Mouse (Mus musculus) CH12.LX (cell line): Measurements from ENCODE around the gene Mbd6. TPM values are rescaled to one million over a fixed set of nuclear protein-coding genes. Genes with fewer than 3 reads are reported as not detected.

Experiments
- DNase-seq: peaks from one replicate; pipeline ENCODE4 v3.0.0-alpha.2; 2013; ENCODE audit errors: extremely low read depth
- H3K27ac ChIP-seq: 2 replicates; pipeline ENCODE4 v1.5.1; 2012; ENCODE audit warnings: low read depth, mild to moderate bottlenecking, control low read depth, moderate library complexity; ENCODE audit not compliant: insufficient read depth
- H3K27me3 ChIP-seq: replicated peaks from 2 replicates; pipeline ENCODE3; 2012; ENCODE audit warnings: inconsistent platforms
- H3K36me3 ChIP-seq, 2 experiments: replicated peaks in 1 of 2; 2 replicates each; pipeline versions ENCODE3 to v1.6.1; 2012; ENCODE audit warnings: inconsistent platforms in 1 of 2, low read length in 1 of 2, mild to moderate bottlenecking in 1 of 2, mixed read lengths in 1 of 2, moderate library complexity in 1 of 2; ENCODE audit not compliant: control insufficient read depth in 1 of 2, insufficient read depth in 1 of 2
- H3K4me1 ChIP-seq, 2 experiments: 2 replicates each; pipeline ENCODE4 v1.6.1; 2012; ENCODE audit warnings: inconsistent platforms in 1 of 2, moderate library complexity in 1 of 2; ENCODE audit not compliant: insufficient read depth in 2 of 2, control insufficient read depth in 1 of 2
- H3K4me2 ChIP-seq: 2 replicates; pipeline ENCODE4 v1.6.1; 2012; ENCODE audit warnings: low read depth, mild to moderate bottlenecking, control low read depth; ENCODE audit not compliant: poor library complexity, insufficient read depth, severe bottlenecking
- H3K4me3 ChIP-seq, 3 experiments: fragments of 150-350 bp in 1 of 3; sonication (generic) in 1 of 3; replicated peaks in 1 of 3; 2 replicates each; pipeline versions ENCODE3 to v1.5.1; 2011 to 2012; ENCODE audit warnings: low read depth in 2 of 3, low read length in 2 of 3, mild to moderate bottlenecking in 2 of 3, moderate library complexity in 2 of 3, control low read depth in 1 of 3, improper control_type of control experiment in 1 of 3, inconsistent platforms in 1 of 3, mixed read lengths in 1 of 3; ENCODE audit not compliant: poor library complexity in 1 of 3
- H3K79me2 ChIP-seq: replicated peaks from 2 replicates; pipeline ENCODE4 v1.6.1; 2012; ENCODE audit warnings: mild to moderate bottlenecking, moderate library complexity; ENCODE audit not compliant: control insufficient read depth, poor library complexity, insufficient read depth, severe bottlenecking; ENCODE audit errors: extremely low read depth
- H3K9ac ChIP-seq: 2 replicates; pipeline ENCODE4 v1.6.1; 2012; ENCODE audit warnings: low read depth, mild to moderate bottlenecking, control low read depth, moderate library complexity; ENCODE audit not compliant: insufficient read depth
- H3K9me3 ChIP-seq: replicated peaks from 2 replicates; pipeline ENCODE3; 2012; ENCODE audit warnings: low read length, inconsistent platforms, mixed read lengths
- BHLHE40 ChIP-seq: IDR thresholded peaks from 2 replicates; pipeline ENCODE4 v1.6.1; 2011; ENCODE audit warnings: mild to moderate bottlenecking, low read depth, low read length, improper control_type of control experiment
- CHD1 ChIP-seq: IDR thresholded peaks from 2 replicates; pipeline ENCODE4 v1.6.1; 2012; ENCODE audit warnings: low read depth, low read length, improper control_type of control experiment, inconsistent platforms
- CHD2 ChIP-seq: IDR thresholded peaks from 2 replicates; pipeline ENCODE4 v1.6.1; 2011; ENCODE audit warnings: low read length, improper control_type of control experiment
- CTCF ChIP-seq, 2 experiments: IDR thresholded peaks in 1 of 2; conservative IDR thresholded peaks in 1 of 2; 2 replicates each; pipeline ENCODE4 v1.5.1; 2011 to 2012; ENCODE audit warnings: low read depth in 2 of 2, low read length in 2 of 2, improper control_type of control experiment in 1 of 2, inconsistent platforms in 1 of 2, mild to moderate bottlenecking in 1 of 2, moderate library complexity in 1 of 2
- E2F4 ChIP-seq: IDR thresholded peaks from 2 replicates; pipeline ENCODE4 v1.6.1; 2011; ENCODE audit warnings: low read depth, low read length, improper control_type of control experiment; ENCODE audit not compliant: insufficient replicate concordance
- ELF1 ChIP-seq: IDR thresholded peaks from 2 replicates; pipeline ENCODE4 v1.6.1; 2014; ENCODE audit warnings: low read depth, mild to moderate bottlenecking, inconsistent platforms, low read length, improper control_type of control experiment
- EP300 ChIP-seq: IDR thresholded peaks from 2 replicates; pipeline ENCODE4 v1.6.1; 2011; ENCODE audit warnings: low read length, improper control_type of control experiment
- ETS1 ChIP-seq: conservative IDR thresholded peaks from 2 replicates; pipeline ENCODE4 v1.6.1; 2012; ENCODE audit warnings: low read depth, mild to moderate bottlenecking, inconsistent platforms, low read length, improper control_type of control experiment, moderate library complexity
- GABPA ChIP-seq: IDR thresholded peaks from 2 replicates; pipeline ENCODE4 v1.6.1; 2012; ENCODE audit warnings: low read depth, low read length, improper control_type of control experiment, inconsistent platforms; ENCODE audit not compliant: insufficient replicate concordance
- HCFC1 ChIP-seq: IDR thresholded peaks from 2 replicates; pipeline ENCODE4 v1.6.1; 2012; ENCODE audit warnings: low read depth, mild to moderate bottlenecking, inconsistent platforms, low read length, improper control_type of control experiment
- IRF4 ChIP-seq: IDR thresholded peaks from 2 replicates; pipeline ENCODE4 v1.6.1; 2014; ENCODE audit warnings: low read depth, mild to moderate bottlenecking, inconsistent platforms, low read length, improper control_type of control experiment
- JUN ChIP-seq: IDR thresholded peaks from 2 replicates; pipeline ENCODE4 v1.6.1; 2011; ENCODE audit warnings: low read depth, mild to moderate bottlenecking, low read length, improper control_type of control experiment, moderate library complexity; ENCODE audit not compliant: insufficient read depth
- JUND ChIP-seq: conservative IDR thresholded peaks from 2 replicates; pipeline ENCODE4 v1.6.1; 2011; ENCODE audit warnings: low read depth, low read length, improper control_type of control experiment
- KAT2A ChIP-seq: IDR thresholded peaks from 2 replicates; pipeline ENCODE4 v1.6.1; 2012; ENCODE audit warnings: low read length, improper control_type of control experiment, inconsistent platforms; ENCODE audit not compliant: insufficient replicate concordance
- MAFK ChIP-seq: IDR thresholded peaks from 2 replicates; pipeline ENCODE4 v1.6.1; 2011; ENCODE audit warnings: low read length, improper control_type of control experiment; ENCODE audit not compliant: insufficient replicate concordance
- MAX ChIP-seq: IDR thresholded peaks from 2 replicates; pipeline ENCODE4 v1.6.1; 2011; ENCODE audit warnings: low read length, improper control_type of control experiment
- MAZ ChIP-seq: IDR thresholded peaks from 2 replicates; pipeline ENCODE4 v1.6.1; 2012; ENCODE audit warnings: low read depth, mild to moderate bottlenecking, inconsistent platforms, low read length, improper control_type of control experiment, moderate library complexity
- MEF2A ChIP-seq: IDR thresholded peaks from 2 replicates; pipeline ENCODE4 v1.6.1; 2014; ENCODE audit warnings: low read depth, mild to moderate bottlenecking, inconsistent platforms, low read length, improper control_type of control experiment, borderline replicate concordance
- MXI1 ChIP-seq: IDR thresholded peaks from 2 replicates; pipeline ENCODE4 v1.6.1; 2011; ENCODE audit warnings: mild to moderate bottlenecking, low read depth, low read length, improper control_type of control experiment
- MYC ChIP-seq: IDR thresholded peaks from 2 replicates; pipeline ENCODE4 v1.6.1; 2011; ENCODE audit warnings: low read depth, mild to moderate bottlenecking, improper control_type of control experiment, low read length
- NELFE ChIP-seq: IDR thresholded peaks from 2 replicates; pipeline ENCODE4 v1.6.1; 2011; ENCODE audit warnings: low read depth, low read length, improper control_type of control experiment
- NRF1 ChIP-seq: IDR thresholded peaks from 2 replicates; pipeline ENCODE4 v1.6.1; 2014; ENCODE audit warnings: low read depth, mild to moderate bottlenecking, inconsistent platforms, low read length, improper control_type of control experiment, moderate library complexity
- PAX5 ChIP-seq: IDR thresholded peaks from 2 replicates; pipeline ENCODE4 v1.6.1; 2012; ENCODE audit warnings: low read length, inconsistent platforms, mixed read lengths
- POLR2A ChIP-seq: IDR thresholded peaks from 2 replicates; pipeline ENCODE4 v1.6.1; 2011; ENCODE audit warnings: low read depth, mild to moderate bottlenecking, improper control_type of control experiment, low read length
- POLR2AphosphoS2 ChIP-seq: IDR thresholded peaks from 2 replicates; pipeline ENCODE4 v1.6.1; 2011; ENCODE audit warnings: low read depth, low read length, improper control_type of control experiment
- RAD21 ChIP-seq: IDR thresholded peaks from 2 replicates; pipeline ENCODE4 v1.6.1; 2011; ENCODE audit warnings: low read depth, mild to moderate bottlenecking, low read length, improper control_type of control experiment, moderate library complexity
- RCOR1 ChIP-seq: conservative IDR thresholded peaks from 2 replicates; pipeline ENCODE4 v1.6.1; 2012; ENCODE audit warnings: low read depth, mild to moderate bottlenecking, inconsistent platforms, low read length, improper control_type of control experiment
- SIN3A ChIP-seq: IDR thresholded peaks from 2 replicates; pipeline ENCODE4 v1.6.1; 2012; ENCODE audit warnings: low read length, improper control_type of control experiment, inconsistent platforms
- SMC3 ChIP-seq: IDR thresholded peaks from 2 replicates; pipeline ENCODE4 v1.6.1; 2011; ENCODE audit warnings: low read depth, low read length, improper control_type of control experiment
- TBP ChIP-seq: conservative IDR thresholded peaks from 2 replicates; pipeline ENCODE4 v1.6.1; 2011; ENCODE audit warnings: low read depth, low read length, improper control_type of control experiment
- TCF12 ChIP-seq: IDR thresholded peaks from 2 replicates; pipeline ENCODE4 v1.6.1; 2014; ENCODE audit warnings: low read depth, mild to moderate bottlenecking, inconsistent platforms, low read length, improper control_type of control experiment
- UBTF ChIP-seq: IDR thresholded peaks from 2 replicates; pipeline ENCODE4 v1.6.1; 2012; ENCODE audit warnings: low read depth, mild to moderate bottlenecking, inconsistent platforms, low read length, improper control_type of control experiment, moderate library complexity
- USF1 ChIP-seq: IDR thresholded peaks from 2 replicates; pipeline ENCODE4 v1.6.1; 2014; ENCODE audit warnings: low read depth, mild to moderate bottlenecking, inconsistent platforms, low read length, improper control_type of control experiment
- USF2 ChIP-seq: conservative IDR thresholded peaks from 2 replicates; pipeline ENCODE4 v1.6.1; 2011; ENCODE audit warnings: low read depth, low read length, improper control_type of control experiment
- ZC3H11A ChIP-seq: IDR thresholded peaks from 2 replicates; pipeline ENCODE4 v1.6.1; 2012; ENCODE audit warnings: low read depth, mild to moderate bottlenecking, inconsistent platforms, low read length, improper control_type of control experiment
- ZKSCAN1 ChIP-seq: IDR thresholded peaks from 2 replicates; pipeline ENCODE4 v1.6.1; 2012; ENCODE audit warnings: low read depth, inconsistent platforms, low read length, improper control_type of control experiment, borderline replicate concordance
- ZMIZ1 ChIP-seq: IDR thresholded peaks from 2 replicates; pipeline ENCODE4 v1.6.1; 2012; ENCODE audit warnings: low read depth, mild to moderate bottlenecking, inconsistent platforms, low read length, improper control_type of control experiment
- ZNF384 ChIP-seq: IDR thresholded peaks from 2 replicates; pipeline ENCODE4 v1.6.1; 2012; ENCODE audit warnings: low read depth, low read length, improper control_type of control experiment, inconsistent platforms
- dilution Hi-C: fragments of 300-500 bp; cut with MboI; formaldehyde crosslinking; loops from 2 replicates; pipeline ENCODE4 v1.14.3; 2020; ENCODE audit warnings: low sequenced_read_pairs; ENCODE audit not compliant: extremely low pct_unique_long_range_greater_than_20kb, extremely low pct_ligation_motif_present
- in situ Hi-C: fragments of 300-500 bp; cut with MboI; formaldehyde crosslinking; loops from 3 replicates; pipeline ENCODE4 v1.14.3; 2019; ENCODE audit warnings: low sequenced_read_pairs, low pct_ligation_motif_present, low pct_unique_long_range_greater_than_20kb, mixed read lengths
- polyA plus RNA-seq: library from polyadenylated mRNA; unstranded; fragments of >175 nt; gene quantifications from 2 replicates; pipeline ENCODE4 v1.2.1, GENCODE M21; 2012; ENCODE audit warnings: low read depth; ENCODE audit not compliant: insufficient read length
- total RNA-seq, 2 experiments: library from RNA; depleted of rRNA; stranded (reverse); fragments of 300-350 nt in 1 of 2; fragments of >200 nt in 1 of 2; gene quantifications; 2 replicates each; pipeline ENCODE4 v1.2.3; 2012 to 2014

The Mbd6 gene
- total and polyA plus RNA-seq, 3 experiments: 0.74 to 16.5 (median 2.7) TPM

- DNase-seq: peak; percentile 53
- in situ Hi-C loops (loop anchor here (5.0 kb wide), 1 partner anchor 41 kb away; the partner anchor contains the start of gene Dtx3), dilution Hi-C loops (no loop called here)
- peaks cover 14 to 28% of the 10 kb centered on the region in 2 experiments for H3K4me1 ChIP-seq
- TF ChIP-seq JUND: no peak
- TF ChIP-seq GABPA: no peak
- TF ChIP-seq MAX: 0 out of 2 replicates have a peak, but pooled peaks have one; percentile 27
- no peak for TF ChIP-seq POLR2AphosphoS2
- TF ChIP-seq SMC3: no peak
- TF ChIP-seq KAT2A: no peak
- 0 out of 2 replicates have a peak, but pooled peaks have one; percentile 17 for TF ChIP-seq MYC
- TF ChIP-seq POLR2A: no peak
- 0 out of 2 replicates have a peak, but pooled peaks have one; percentile 23 for TF ChIP-seq NRF1
- no peak for TF ChIP-seq E2F4
- TF ChIP-seq SIN3A: no peak
- TF ChIP-seq USF1: no peak
- TF ChIP-seq MXI1: peak; percentile 33; the same call in 1 of the 2 replicates
- peak; percentile 57; the same call in 1 of the 2 replicates for TF ChIP-seq TCF12
- TF ChIP-seq CHD2: no peak
- no peak for TF ChIP-seq JUN
- no peak for TF ChIP-seq USF2
- TF ChIP-seq CHD1: no peak
- TF ChIP-seq MAZ: 0 out of 2 replicates have a peak, but pooled peaks have one; percentile 56
- TF ChIP-seq NELFE: no peak
- no peak for TF ChIP-seq ZKSCAN1
- TF ChIP-seq MAFK: peak; percentile 53; the same call in 1 of the 2 replicates
- TF ChIP-seq UBTF: no peak
- TF ChIP-seq IRF4: peak; percentile 65
- TF ChIP-seq RCOR1: no peak
- no peak for TF ChIP-seq PAX5
- TF ChIP-seq ETS1: peak; percentile 66
- TF ChIP-seq ELF1: no peak
- TF ChIP-seq HCFC1: no peak
- no peak for TF ChIP-seq ZMIZ1
- no peak for TF ChIP-seq MEF2A
- no peak for TF ChIP-seq RAD21
- peak; percentile 96 for TF ChIP-seq BHLHE40
- no peak for TF ChIP-seq CTCF (conservative IDR thresholded peaks at IDR 0.05 in 1 of 2, IDR thresholded peaks at IDR 0.05 in 1 of 2; ENCODE audit: low read depth in 2 of 2, low read length in 2 of 2)
- TF ChIP-seq ZNF384: no peak
- no peak for TF ChIP-seq TBP
- peak; percentile 40; the same call in 1 of the 2 replicates for TF ChIP-seq EP300
- TF ChIP-seq ZC3H11A: no peak
- H3K27ac ChIP-seq: no peak overlapping the region
- H3K9me3 ChIP-seq: no peaks in the 10 kb centered on the region
- no peak overlapping the region for H3K9ac ChIP-seq
- peak overlapping the region in 1 of 3 experiments; percentile 16 for H3K4me3 ChIP-seq
- peaks cover 76% of the 10 kb centered on the region for H3K27me3 ChIP-seq
- H3K79me2 ChIP-seq: no peaks in the 10 kb centered on the region
- H3K4me2 ChIP-seq: peak overlapping the region; percentile 23; the same call in 1 of the 2 replicates
- no peaks in the 10 kb centered on the region for H3K36me3 ChIP-seq
Measured at GRCm38 (mm10) chr10:127238241-127238824, 50.5 kb downstream of the Mbd6 start.
